Mouse (Mus musculus) cerebellum, postnatal 14 days (tissue): ENCODE results near the gene Cdkn2b.

Experiments used
- DNase-seq, 2 experiments: peaks; one replicate each; pipeline ENCODE4 v3.0.0; 2021; ENCODE audit warnings: mixed read lengths in 2 of 2

Gene Cdkn2b

GRCm38 (mm10) chr4:89310491-89311254 lies at the start of gene Cdkn2b:
TSS of gene Cdkn2b (minus strand) at chr4:89311039.
- DNase-seq = peak; percentile 79

GRCm38 (mm10) chr4:89360349-89360748 lies 49.5 kb upstream of the Cdkn2b start:
- DNase-seq = peak; percentile 41 to 56

GRCm38 (mm10) chr4:89359506-89359905 lies 48.7 kb upstream of the Cdkn2b start:
- DNase-seq = no peak

GRCm38 (mm10) chr4:89353935-89354334 lies 43.1 kb upstream of the Cdkn2b start:
- no peak for DNase-seq

GRCm38 (mm10) chr4:89353071-89353582 lies 42.3 kb upstream of the Cdkn2b start:
- no peak for DNase-seq

GRCm38 (mm10) chr4:89351474-89351873 lies 40.6 kb upstream of the Cdkn2b start:
- no peak for DNase-seq

- no peak for DNase-seq
Observed at GRCm38 (mm10) chr4:89350938-89351451, 40.2 kb upstream of the Cdkn2b start.

- DNase-seq = no peak
Observed at GRCm38 (mm10) chr4:89350391-89350790, 39.6 kb upstream of the Cdkn2b start.

- DNase-seq = no peak
Observed at GRCm38 (mm10) chr4:89348842-89349241, 38.0 kb upstream of the Cdkn2b start.

GRCm38 (mm10) chr4:89313461-89313860 lies 2.6 kb upstream of the Cdkn2b start:
- no peak for DNase-seq

GRCm38 (mm10) chr4:89309996-89310395 lies 843 bp downstream of the Cdkn2b start:
- no peak for DNase-seq

GRCm38 (mm10) chr4:89308001-89308400 lies 2.8 kb downstream of the Cdkn2b start:
- DNase-seq = no peak

- DNase-seq = no peak
Observed at GRCm38 (mm10) chr4:89306798-89307365, 4.0 kb downstream of the Cdkn2b start.

GRCm38 (mm10) chr4:89305691-89306090 lies 5.1 kb downstream of the Cdkn2b start:
- no peak for DNase-seq

GRCm38 (mm10) chr4:89303281-89303995 lies 7.4 kb downstream of the Cdkn2b start:
- DNase-seq = no peak

- no peak for DNase-seq
Observed at GRCm38 (mm10) chr4:89302129-89302528, 8.7 kb downstream of the Cdkn2b start.

- no peak for DNase-seq
Observed at GRCm38 (mm10) chr4:89299721-89300120, 11.1 kb downstream of the Cdkn2b start.

GRCm38 (mm10) chr4:89295441-89296220 lies 15.2 kb downstream of the Cdkn2b start:
- no peak for DNase-seq

- DNase-seq = peak; percentile 66
Observed at GRCm38 (mm10) chr4:89294486-89295440, 16.1 kb downstream of the Cdkn2b start, which contains the start of gene Cdkn2a. TSS of gene Cdkn2a (minus strand) at chr4:89294653.

- DNase-seq = no peak
Observed at GRCm38 (mm10) chr4:89294091-89294485, 16.8 kb downstream of the Cdkn2b start.

GRCm38 (mm10) chr4:89293516-89293915 lies 17.3 kb downstream of the Cdkn2b start:
- no peak for DNase-seq
